Mouse (Mus musculus) retina, postnatal 7 days (tissue): ENCODE measurements around the gene Gpd2.
A peak's percentile ranks its signal among the peaks of the same experiment; 100 is the strongest.

Source experiments
- DNase-seq: peaks from one replicate; pipeline ENCODE4 v3.0.0-alpha.2; 2012; ENCODE audit warnings: low read depth, low spot score

Gpd2 gene

GRCm38 (mm10) chr2:57301539-57301938 is 64.1 kb downstream of the Gpd2 start:
- DNase-seq = no peak

- DNase-seq = no peak
Measured at GRCm38 (mm10) chr2:57304212-57304611, 66.8 kb downstream of the Gpd2 start.

GRCm38 (mm10) chr2:57312268-57312797 is 74.9 kb downstream of the Gpd2 start:
- DNase-seq = no peak

GRCm38 (mm10) chr2:57316055-57316454 is 78.6 kb downstream of the Gpd2 start:
- no peak for DNase-seq

- DNase-seq = no peak
Measured at GRCm38 (mm10) chr2:57318336-57318735, 80.9 kb downstream of the Gpd2 start.

GRCm38 (mm10) chr2:57326091-57326490 is 88.7 kb downstream of the Gpd2 start:
- no peak for DNase-seq

- DNase-seq = no peak
Measured at GRCm38 (mm10) chr2:57329327-57329726, 91.9 kb downstream of the Gpd2 start.

GRCm38 (mm10) chr2:57330812-57331211 is 93.4 kb downstream of the Gpd2 start:
- DNase-seq = no peak

GRCm38 (mm10) chr2:57331266-57331665 is 93.8 kb downstream of the Gpd2 start:
- no peak for DNase-seq

GRCm38 (mm10) chr2:57333481-57333880 is 96.0 kb downstream of the Gpd2 start:
- DNase-seq = no peak

GRCm38 (mm10) chr2:57335397-57335796 is 98.0 kb downstream of the Gpd2 start:
- DNase-seq = no peak

- DNase-seq = no peak
Measured at GRCm38 (mm10) chr2:57338779-57339178, 101.3 kb downstream of the Gpd2 start.

GRCm38 (mm10) chr2:57342910-57343309 is 105.5 kb downstream of the Gpd2 start:
- no peak for DNase-seq

GRCm38 (mm10) chr2:57350615-57351014 is 113.2 kb downstream of the Gpd2 start:
- DNase-seq = peak; percentile 8

- DNase-seq = no peak
Measured at GRCm38 (mm10) chr2:57353722-57354432, 116.4 kb downstream of the Gpd2 start.

- no peak for DNase-seq
Measured at GRCm38 (mm10) chr2:57354848-57355247, 117.4 kb downstream of the Gpd2 start.

- DNase-seq = no peak
Measured at GRCm38 (mm10) chr2:57356222-57356822, 118.9 kb downstream of the Gpd2 start.

- DNase-seq = no peak
Measured at GRCm38 (mm10) chr2:57362503-57362902, 125.1 kb downstream of the Gpd2 start.

GRCm38 (mm10) chr2:57374647-57375046 is 137.2 kb downstream of the Gpd2 start:
- DNase-seq = no peak

GRCm38 (mm10) chr2:57375138-57375837 is 137.9 kb downstream of the Gpd2 start:
- DNase-seq = no peak

- no peak for DNase-seq
Measured at GRCm38 (mm10) chr2:57378147-57378889, 140.9 kb downstream of the Gpd2 start.

GRCm38 (mm10) chr2:57384625-57385024 is 147.2 kb downstream of the Gpd2 start:
- DNase-seq = no peak
